Mouse (Mus musculus) lung, postnatal 0 days (tissue): ENCODE measurements around the gene Hoxa13.

Source experiments
- CTCF ChIP-seq: IDR thresholded peaks from 2 replicates; pipeline ENCODE4 v1.5.1; 2016; ENCODE audit warnings: antibody characterized with exemption, mild to moderate bottlenecking
- EP300 ChIP-seq: IDR thresholded peaks from 2 replicates; pipeline ENCODE4 v1.6.1; 2016; ENCODE audit warnings: antibody characterized with exemption, mild to moderate bottlenecking, control low read depth

DNA sequence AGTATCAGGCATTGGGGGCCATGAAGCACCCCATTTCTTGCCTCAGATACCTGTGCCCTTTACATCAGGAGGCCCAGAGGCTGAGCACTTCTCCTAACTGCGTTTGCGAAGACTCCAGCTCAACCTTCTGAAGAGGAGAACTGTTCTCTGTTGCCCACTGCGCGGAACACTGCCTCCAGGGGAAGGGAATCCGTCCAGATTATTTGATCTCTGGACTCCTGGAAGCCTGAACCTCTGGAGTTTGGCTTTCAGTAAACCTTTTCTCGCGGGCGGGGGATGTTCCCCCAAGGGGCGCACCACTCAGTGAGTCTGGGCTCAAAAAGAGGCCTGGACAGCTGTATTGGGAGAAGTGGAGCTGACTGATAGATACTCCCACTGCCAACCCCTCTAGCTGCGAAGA lies 49.1 kb upstream of the Hoxa13 start:
- TF ChIP-seq EP300 (no peak), CTCF (no peak)
